ENCODE assay signal across 16 mouse cellular contexts in the genomic region with DNA sequence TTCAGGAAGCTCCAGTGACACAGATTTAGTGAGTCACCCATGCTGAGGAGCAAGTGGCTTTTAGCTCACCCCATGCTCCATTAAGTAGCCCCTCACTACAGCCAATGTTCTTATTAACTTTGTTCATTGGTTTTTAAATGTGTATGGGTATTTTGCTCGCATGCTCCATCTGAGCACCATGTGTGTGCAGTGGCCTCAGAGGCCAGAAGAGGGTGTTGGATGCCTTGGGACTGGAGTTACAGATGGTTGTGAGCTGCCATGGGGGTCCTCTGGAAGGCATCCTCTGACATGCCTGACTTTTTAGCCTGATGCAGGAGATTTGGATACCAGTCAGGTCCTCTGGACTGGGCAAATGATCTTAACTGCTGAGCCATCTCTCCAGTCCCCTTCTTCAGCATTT. TPM values are rescaled to one million over a fixed set of nuclear protein-coding genes. Genes with fewer than 3 reads are reported as not detected.
DNase-seq lines count a peak whose midpoint lies in the region; ATAC-seq and TF ChIP-seq lines count a peak whose summit lies in the region.
"Had no signal": no experiment of that assay in that cellular context is flagged by ENCODE, and none has a peak within 500 bp of the region (broad histone marks: within the 10 kb centered on the region; RNA-seq: fewer than 3 reads in every experiment).

No protein-coding gene starts in this region.

- no peak for TF ChIP-seq POLR2A in ES-Bruce4 (IDR thresholded peaks at IDR 0.05; ENCODE audit: insufficient read depth, low read length)

- TF ChIP-seq CTCF in liver, embryonic 14.5 days (IDR thresholded peaks at IDR 0.05; ENCODE audit: low read depth): 0 out of 2 replicates have a peak, but pooled peaks have one; percentile 13
- peak; percentile 12 for TF ChIP-seq CTCF in ES-Bruce4 (IDR thresholded peaks at IDR 0.05; ENCODE audit: low read depth, low read length)
- TF ChIP-seq CTCF in lung, postnatal 0 days (IDR thresholded peaks at IDR 0.05): peak; percentile 60

- no peaks in the 10 kb centered on the region for H3K36me3 ChIP-seq in heart, embryonic 16.5 days (ENCODE audit: control insufficient read depth, insufficient read depth)
- no peaks in the 10 kb centered on the region for H3K36me3 ChIP-seq in heart, embryonic 10.5 days
- H3K36me3 ChIP-seq in liver, embryonic 14.5 days (replicated peaks; ENCODE audit: control insufficient read depth, insufficient read depth, low read depth): no peaks in the 10 kb centered on the region
- H3K36me3 ChIP-seq in liver, embryonic 11.5 days (ENCODE audit: control insufficient read depth, insufficient read depth, low read length): no peaks in the 10 kb centered on the region
- H3K36me3 ChIP-seq in ES-Bruce4 (ENCODE audit: control insufficient read depth, insufficient read depth, low read length, poor library complexity, severe bottlenecking): no peaks in the 10 kb centered on the region
- no peaks in the 10 kb centered on the region for H3K36me3 ChIP-seq in lung, postnatal 0 days (ENCODE audit: insufficient read depth, low read length)
- H3K36me3 ChIP-seq: embryonic facial prominence, embryonic 12.5 days; hindbrain, embryonic 10.5 days; neural tube, embryonic 12.5 days had no signal

- WGBS in heart, embryonic 16.5 days: 83% methylated on average over 1 of the region's 1 CpGs
- WGBS in heart, embryonic 10.5 days: 72% methylated on average over 1 of the region's 1 CpGs
- 48% methylated on average over 1 of the region's 1 CpGs for WGBS in liver, embryonic 14.5 days (ENCODE audit: insufficient replicate concordance)
- 81% methylated on average over 1 of the region's 1 CpGs for WGBS in liver, embryonic 11.5 days
- WGBS in lung, postnatal 0 days: 70% methylated on average over 1 of the region's 1 CpGs

- peak overlapping the region; percentile 72 for H3K27ac ChIP-seq in heart, embryonic 16.5 days (ENCODE audit: low read length)
- no peak overlapping the region for H3K27ac ChIP-seq in heart, embryonic 10.5 days
- H3K27ac ChIP-seq in liver, embryonic 14.5 days: no peak overlapping the region
- H3K27ac ChIP-seq in liver, embryonic 11.5 days (ENCODE audit: low read depth, low read length): no peak overlapping the region
- no peak overlapping the region for H3K27ac ChIP-seq in ES-Bruce4 (ENCODE audit: insufficient read depth, low read length)
- H3K27ac ChIP-seq in lung, postnatal 0 days (ENCODE audit: low read length): peak overlapping the region; percentile 95
- H3K27ac ChIP-seq: embryonic facial prominence, embryonic 12.5 days; hindbrain, embryonic 10.5 days; macrophage; neural tube, embryonic 12.5 days had no signal

- no peaks in the 10 kb centered on the region for H3K9me3 ChIP-seq in heart, embryonic 16.5 days (replicated peaks; ENCODE audit: control insufficient read depth, low read length)
- H3K9me3 ChIP-seq in heart, embryonic 10.5 days: no peaks in the 10 kb centered on the region
- H3K9me3 ChIP-seq in liver, embryonic 14.5 days (ENCODE audit: control insufficient read depth, low read length): no peaks in the 10 kb centered on the region
- H3K9me3 ChIP-seq in liver, embryonic 11.5 days (ENCODE audit: control insufficient read depth, low read length): no peaks in the 10 kb centered on the region
- H3K9me3 ChIP-seq in ES-Bruce4 (replicated peaks; ENCODE audit: control insufficient read depth, insufficient read depth, low read length, poor library complexity, severe bottlenecking): no peaks in the 10 kb centered on the region
- no peaks in the 10 kb centered on the region for H3K9me3 ChIP-seq in lung, postnatal 0 days (ENCODE audit: low read length)
- H3K9me3 ChIP-seq: embryonic facial prominence, embryonic 12.5 days; hindbrain, embryonic 10.5 days; neural tube, embryonic 12.5 days had no signal

- TF ChIP-seq EP300 in liver, embryonic 14.5 days (IDR thresholded peaks at IDR 0.05; ENCODE audit: low read depth): no peak
- no peak for TF ChIP-seq EP300 in ES-Bruce4 (IDR thresholded peaks at IDR 0.05; ENCODE audit: insufficient read depth, low read depth, low read length)
- TF ChIP-seq EP300 in lung, postnatal 0 days (IDR thresholded peaks at IDR 0.05): no peak

- DNase-seq in heart, embryonic 10.5 days (ENCODE audit: low spot score): no peak
- DNase-seq in liver, embryonic 14.5 days (ENCODE audit: low read depth in 3 of 3, low spot score in 3 of 3): no peak
- DNase-seq in liver, embryonic 11.5 days (ENCODE audit: low spot score): no peak
- DNase-seq in lung, postnatal 0 days (ENCODE audit: low spot score): peak; percentile 56
- no peak for DNase-seq in cerebellum, postnatal 4 days (ENCODE audit: low spot score in 2 of 2)
- DNase-seq: adrenal gland, postnatal 25 days; cerebellum, postnatal 14 days; layer of hippocampus, adult 9-11 months; left cerebral cortex, postnatal 4 days; midbrain, embryonic 14.5 days had no signal

- no peak overlapping the region for H3K9ac ChIP-seq in heart, embryonic 16.5 days (ENCODE audit: low read length)
- no peak overlapping the region for H3K9ac ChIP-seq in liver, embryonic 14.5 days (replicated peaks)
- no peak overlapping the region for H3K9ac ChIP-seq in liver, embryonic 11.5 days (ENCODE audit: low read depth, low read length)
- H3K9ac ChIP-seq in ES-Bruce4 (ENCODE audit: low read depth, poor library complexity, severe bottlenecking): no peak overlapping the region
- H3K9ac ChIP-seq in lung, postnatal 0 days (replicated peaks; ENCODE audit: low read depth): no peak overlapping the region
- H3K9ac ChIP-seq: embryonic facial prominence, embryonic 12.5 days; neural tube, embryonic 12.5 days had no signal

- peaks cover 10% of the 10 kb centered on the region for H3K4me1 ChIP-seq in heart, embryonic 16.5 days (ENCODE audit: control insufficient read depth, insufficient read depth, low read length)
- peaks cover 6% of the 10 kb centered on the region; the same call in 1 of the 2 replicates for H3K4me1 ChIP-seq in heart, embryonic 10.5 days
- peaks cover 5 to 7% of the 10 kb centered on the region in 2 experiments; a peak in 3 of 4 replicates for H3K4me1 ChIP-seq in liver, embryonic 14.5 days (replicated peaks; ENCODE audit: control insufficient read depth in 2 of 2, insufficient read depth in 2 of 2, low read length in 1 of 2)
- peaks cover 3% of the 10 kb centered on the region; the same call in 1 of the 2 replicates for H3K4me1 ChIP-seq in liver, embryonic 11.5 days (replicated peaks; ENCODE audit: control insufficient read depth, insufficient read depth, low read length)
- no peaks in the 10 kb centered on the region for H3K4me1 ChIP-seq in ES-Bruce4 (ENCODE audit: control insufficient read depth, insufficient read depth, low read length)
- peaks cover 11% of the 10 kb centered on the region for H3K4me1 ChIP-seq in lung, postnatal 0 days (ENCODE audit: insufficient read depth, low read depth, low read length)
- H3K4me1 ChIP-seq: embryonic facial prominence, embryonic 12.5 days; neural tube, embryonic 12.5 days had no signal

- no peak for ATAC-seq in heart, embryonic 16.5 days (replicated peaks; ENCODE audit: extremely low read depth, insufficient read depth, low FRiP score)
- ATAC-seq in liver, embryonic 14.5 days (ENCODE audit: insufficient read depth): no peak
- ATAC-seq in liver, embryonic 11.5 days (replicated peaks; ENCODE audit: low FRiP score): no peak
- peak; percentile 14; the same call in 1 of the 2 replicates for ATAC-seq in lung, postnatal 0 days

- H3K27me3 ChIP-seq in heart, embryonic 16.5 days (ENCODE audit: control insufficient read depth, insufficient read depth, low read length): no peaks in the 10 kb centered on the region
- H3K27me3 ChIP-seq in heart, embryonic 10.5 days (ENCODE audit: insufficient read depth, poor library complexity, severe bottlenecking): no peaks in the 10 kb centered on the region
- H3K27me3 ChIP-seq in liver, embryonic 14.5 days (ENCODE audit: control insufficient read depth, insufficient read depth, low read length): no peaks in the 10 kb centered on the region
- H3K27me3 ChIP-seq in liver, embryonic 11.5 days (replicated peaks; ENCODE audit: control insufficient read depth, insufficient read depth, low read length): no peaks in the 10 kb centered on the region
- H3K27me3 ChIP-seq in ES-Bruce4 (ENCODE audit: control insufficient read depth, insufficient read depth, low read length, poor library complexity, severe bottlenecking): no peaks in the 10 kb centered on the region
- no peaks in the 10 kb centered on the region for H3K27me3 ChIP-seq in lung, postnatal 0 days (replicated peaks; ENCODE audit: insufficient read depth, low read length)
- H3K27me3 ChIP-seq: embryonic facial prominence, embryonic 12.5 days; neural tube, embryonic 12.5 days had no signal

- H3K4me3 ChIP-seq in heart, embryonic 16.5 days (ENCODE audit: low read length): no peak overlapping the region
- H3K4me3 ChIP-seq in heart, embryonic 10.5 days: no peak overlapping the region
- no peak overlapping the region for H3K4me3 ChIP-seq in liver, embryonic 14.5 days (ENCODE audit: insufficient read depth in 1 of 2, low read depth in 2 of 2, low read length in 2 of 2)
- H3K4me3 ChIP-seq in liver, embryonic 11.5 days (ENCODE audit: low read depth, low read length): no peak overlapping the region
- no peak overlapping the region for H3K4me3 ChIP-seq in ES-Bruce4 (ENCODE audit: low read depth, low read length)
- H3K4me3 ChIP-seq in lung, postnatal 0 days (ENCODE audit: low read depth, low read length): no peak overlapping the region
- H3K4me3 ChIP-seq: embryonic facial prominence, embryonic 12.5 days; hindbrain, embryonic 10.5 days; neural tube, embryonic 12.5 days had no signal

- no peak overlapping the region for H3K4me2 ChIP-seq in heart, embryonic 16.5 days (ENCODE audit: low read depth, low read length)
- H3K4me2 ChIP-seq in liver, embryonic 14.5 days (ENCODE audit: low read depth): no peak overlapping the region
- H3K4me2 ChIP-seq in liver, embryonic 11.5 days: no peak overlapping the region
- no peak overlapping the region for H3K4me2 ChIP-seq in lung, postnatal 0 days (replicated peaks; ENCODE audit: low read depth, low read length)
- H3K4me2 ChIP-seq: embryonic facial prominence, embryonic 12.5 days; neural tube, embryonic 12.5 days had no signal

RNA-seq across cellular contexts. Expression of gene Eif4h, which starts 4.8 kb away (rescaled TPM):
- polyA plus RNA-seq in heart, embryonic 16.5 days (2015; fragmentation: Nextera tagmentation; extraction: Ambion mirVana): 347 and 358 TPM in 2 replicates
- polyA plus RNA-seq in heart, embryonic 10.5 days (2016; fragmentation: Nextera tagmentation; extraction: Ambion mirVana): 435 and 453 TPM in 2 replicates
- 91.2 and 110 TPM in 2 replicates for polyA plus RNA-seq in liver, embryonic 14.5 days (2012; rRNA removed)
- 148 and 167 TPM in 2 replicates for polyA plus RNA-seq in liver, embryonic 14.5 days (2014; fragmentation: Nextera tagmentation; extraction: Ambion mirVana)
- 401 and 428 TPM in 2 replicates for polyA plus RNA-seq in liver, embryonic 11.5 days (2014; fragmentation: Nextera tagmentation; extraction: Ambion mirVana)
- 304 and 309 TPM in 2 replicates for polyA plus RNA-seq in ES-Bruce4 (2011; ENCODE audit: insufficient read depth, insufficient read length, low read depth, missing spikeins)
- polyA plus RNA-seq in lung, postnatal 0 days (2015; fragmentation: Nextera tagmentation; extraction: Ambion mirVana): 403 and 485 TPM in 2 replicates

RNA-seq across cellular contexts. Expression of gene Lat2, which starts 29.3 kb away (rescaled TPM):
- 4.5 and 5.7 TPM in 2 replicates for polyA plus RNA-seq in heart, embryonic 16.5 days (2015; fragmentation: Nextera tagmentation; extraction: Ambion mirVana)
- polyA plus RNA-seq in heart, embryonic 10.5 days (2016; fragmentation: Nextera tagmentation; extraction: Ambion mirVana): 2.9 and 4.1 TPM in 2 replicates
- 1.5 and 1.8 TPM in 2 replicates for polyA plus RNA-seq in liver, embryonic 14.5 days (2012; rRNA removed)
- 1.3 and 1.7 TPM in 2 replicates for polyA plus RNA-seq in liver, embryonic 14.5 days (2014; fragmentation: Nextera tagmentation; extraction: Ambion mirVana)
- polyA plus RNA-seq in liver, embryonic 11.5 days (2014; fragmentation: Nextera tagmentation; extraction: Ambion mirVana): 2.0 and 2.1 TPM in 2 replicates
- polyA plus RNA-seq in ES-Bruce4 (2011; ENCODE audit: insufficient read depth, insufficient read length, low read depth, missing spikeins): 2.2 and 2.6 TPM in 2 replicates
- 3.0 and 3.2 TPM in 2 replicates for polyA plus RNA-seq in lung, postnatal 0 days (2015; fragmentation: Nextera tagmentation; extraction: Ambion mirVana)

RNA-seq across cellular contexts. Expression of gene Limk1, which starts 44.3 kb away (rescaled TPM):
- 4.6 and 5.1 TPM in 2 replicates for polyA plus RNA-seq in heart, embryonic 16.5 days (2015; fragmentation: Nextera tagmentation; extraction: Ambion mirVana)
- 3.7 and 4.7 TPM in 2 replicates for polyA plus RNA-seq in heart, embryonic 10.5 days (2016; fragmentation: Nextera tagmentation; extraction: Ambion mirVana)
- polyA plus RNA-seq in liver, embryonic 14.5 days (2012; rRNA removed): 1.9 and 2.2 TPM in 2 replicates
- 0.89 and 0.92 TPM in 2 replicates for polyA plus RNA-seq in liver, embryonic 14.5 days (2014; fragmentation: Nextera tagmentation; extraction: Ambion mirVana)
- polyA plus RNA-seq in liver, embryonic 11.5 days (2014; fragmentation: Nextera tagmentation; extraction: Ambion mirVana): 1.7 and 1.8 TPM in 2 replicates
- 17.9 and 19.1 TPM in 2 replicates for polyA plus RNA-seq in ES-Bruce4 (2011; ENCODE audit: insufficient read depth, insufficient read length, low read depth, missing spikeins)
- polyA plus RNA-seq in lung, postnatal 0 days (2015; fragmentation: Nextera tagmentation; extraction: Ambion mirVana): 7.2 and 10.2 TPM in 2 replicates

Comparison
In these comparisons a context has a peak if more than half of its experiments do, and no peak if none do; other contexts are left out.
1. H3K27ac ChIP-seq: peak in heart, embryonic 16.5 days (single experiment) and lung, postnatal 0 days (single experiment); none in heart, embryonic 10.5 days (single experiment), liver, embryonic 14.5 days (single experiment), liver, embryonic 11.5 days (single experiment) and ES-Bruce4 (single experiment).
2. Peak in every context shown above with its lines, with median percentiles within 50 percentile points of each other: CTCF ChIP-seq.